Mouse (Mus musculus) NIH3T3 (cell line): ENCODE results near the gene Spout1.

Experiments
- DNase-seq: peaks from one replicate; pipeline ENCODE4 v3.0.0-alpha.2; 2012; ENCODE audit warnings: low read depth

Spout1 gene

GRCm38 (mm10) chr2:30177700-30178675 is at the start of gene Spout1:
TSS of gene Spout1 (minus strand) at chr2:30178459.
- DNase-seq = peak; percentile 98

DNA sequence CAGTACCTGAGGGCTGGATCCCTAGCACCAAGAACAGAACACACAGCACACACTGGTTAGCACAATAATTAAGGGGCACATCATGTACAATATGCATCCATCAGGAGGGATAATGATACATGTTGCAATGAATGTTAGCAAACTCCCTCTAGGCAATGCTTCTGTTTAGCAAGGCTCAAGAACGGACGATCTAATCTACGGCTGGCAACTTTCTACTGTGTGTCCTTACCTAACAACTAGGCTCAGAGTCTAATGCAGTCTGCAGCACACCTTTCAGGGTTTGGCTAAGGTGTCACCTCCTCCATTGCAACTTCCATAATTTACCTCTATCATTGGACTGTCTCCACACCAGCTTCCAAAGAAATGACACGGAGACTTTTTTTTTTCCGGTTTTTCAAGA is 38.0 kb upstream of the Spout1 start:
- no peak for DNase-seq

GRCm38 (mm10) chr2:30215493-30215892 is 37.2 kb upstream of the Spout1 start:
- DNase-seq = no peak

DNA sequence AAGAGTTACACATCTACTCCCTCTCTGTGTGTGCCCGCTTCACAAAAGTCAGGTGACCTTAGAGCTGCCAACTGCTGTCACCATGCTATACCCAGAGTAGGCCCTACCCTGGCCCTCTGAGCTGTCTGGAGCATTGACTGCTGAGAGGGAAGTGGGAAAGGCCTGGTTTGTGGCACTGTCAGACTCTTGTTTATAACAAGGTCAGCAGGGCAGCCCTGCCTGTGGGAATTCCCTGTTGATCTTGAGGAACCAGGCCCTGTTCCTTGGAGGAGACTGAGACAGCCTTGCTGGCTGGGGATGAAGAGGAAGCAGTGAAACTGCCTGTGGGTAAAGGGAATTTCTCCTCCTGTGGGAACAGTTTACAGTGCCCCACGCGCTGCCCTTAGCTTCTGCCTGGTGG is 36.5 kb upstream of the Spout1 start:
- DNase-seq = no peak

- peak; percentile 27 for DNase-seq
These were observed 34.7 kb upstream of the Spout1 start for GRCm38 (mm10) chr2:30212951-30213350.

DNA sequence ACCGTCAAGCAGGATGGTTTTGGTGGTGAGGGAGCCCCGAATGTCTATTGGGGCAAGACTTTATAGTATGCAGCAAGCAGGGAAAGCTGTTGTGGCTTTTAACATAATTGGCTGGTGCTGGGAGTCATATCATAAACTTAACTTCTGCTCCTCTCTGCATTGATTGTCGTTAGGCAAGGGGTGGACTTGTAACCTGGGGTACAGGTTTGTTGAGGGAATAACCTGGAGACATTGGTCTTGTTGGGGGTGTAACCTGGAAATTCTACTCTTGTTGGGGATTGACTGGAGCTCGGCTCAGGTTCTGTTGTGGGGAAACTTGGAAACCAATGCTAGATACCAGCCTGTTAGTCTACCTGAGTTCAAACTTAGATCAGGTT is 33.9 kb upstream of the Spout1 start:
- DNase-seq = no peak

- DNase-seq = no peak
These were observed 33.3 kb upstream of the Spout1 start for GRCm38 (mm10) chr2:30211408-30212168.

- DNase-seq = no peak
These were observed 29.6 kb upstream of the Spout1 start for GRCm38 (mm10) chr2:30207886-30208285.

DNA sequence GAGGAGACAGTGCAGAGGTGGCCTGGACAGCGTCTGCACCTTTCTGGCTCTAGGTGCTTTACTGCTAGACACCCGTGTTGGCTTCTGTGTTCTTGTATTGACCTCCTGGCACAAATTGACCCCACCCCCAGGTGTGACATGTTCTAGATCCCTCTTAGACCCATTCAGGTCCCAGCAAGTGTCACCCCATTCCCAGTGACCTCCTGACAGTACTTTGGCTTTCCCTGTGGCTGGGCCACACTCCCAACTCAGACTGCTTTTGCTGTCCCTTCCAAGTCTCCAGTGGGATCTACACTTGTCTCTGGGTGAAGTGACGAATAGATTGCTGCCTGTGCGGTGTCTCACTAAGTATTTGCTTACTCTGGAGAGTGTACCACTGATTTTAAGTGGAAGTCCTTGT is 29.1 kb upstream of the Spout1 start:
- no peak for DNase-seq

DNA sequence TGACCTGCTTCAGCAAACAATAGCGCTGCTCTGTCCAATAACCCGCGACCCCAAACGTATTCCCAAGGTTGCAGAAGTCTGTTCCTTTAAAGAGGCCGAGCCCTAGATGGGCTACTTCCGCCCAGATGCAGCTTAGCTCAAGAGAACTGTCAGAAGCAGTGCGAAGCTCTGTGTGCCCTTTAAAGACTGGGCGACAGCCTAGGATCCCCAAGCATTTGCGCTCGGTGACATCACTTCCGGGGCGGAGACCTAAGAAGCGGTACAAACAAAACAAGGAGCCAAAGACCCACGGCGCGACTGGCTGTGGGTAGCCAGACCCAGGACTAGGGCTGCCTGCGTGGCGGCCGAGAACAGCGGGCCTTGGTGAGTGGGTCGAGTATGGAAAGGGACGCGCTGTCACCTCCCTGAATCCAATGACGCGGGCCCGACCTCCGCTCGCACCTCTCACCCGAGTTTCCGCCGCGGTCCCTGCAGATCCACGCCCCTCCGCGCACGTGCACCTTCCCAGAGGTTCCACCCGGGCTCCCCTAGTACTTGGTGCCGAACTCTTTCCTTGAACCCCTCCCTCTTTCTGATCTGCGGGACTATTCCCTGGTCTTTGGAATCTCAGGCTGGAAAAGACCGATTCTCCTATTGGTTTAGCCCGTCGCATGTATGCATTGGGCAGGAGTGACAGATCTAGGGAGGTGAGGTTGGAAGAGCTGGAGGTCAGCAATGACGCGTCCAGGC is 27.5 kb upstream of the Spout1 start, which contains the start of gene Kyat1:
Gene Kyat1, minus strand, starts transcription at position 219 of the 729 bp plus-strand sequence.
- DNase-seq = peak; percentile 89

- DNase-seq = no peak
These were observed 27.0 kb upstream of the Spout1 start for GRCm38 (mm10) chr2:30205255-30205628.

- peak; percentile 62 for DNase-seq
These were observed 25.2 kb upstream of the Spout1 start for GRCm38 (mm10) chr2:30203439-30203838.

DNA sequence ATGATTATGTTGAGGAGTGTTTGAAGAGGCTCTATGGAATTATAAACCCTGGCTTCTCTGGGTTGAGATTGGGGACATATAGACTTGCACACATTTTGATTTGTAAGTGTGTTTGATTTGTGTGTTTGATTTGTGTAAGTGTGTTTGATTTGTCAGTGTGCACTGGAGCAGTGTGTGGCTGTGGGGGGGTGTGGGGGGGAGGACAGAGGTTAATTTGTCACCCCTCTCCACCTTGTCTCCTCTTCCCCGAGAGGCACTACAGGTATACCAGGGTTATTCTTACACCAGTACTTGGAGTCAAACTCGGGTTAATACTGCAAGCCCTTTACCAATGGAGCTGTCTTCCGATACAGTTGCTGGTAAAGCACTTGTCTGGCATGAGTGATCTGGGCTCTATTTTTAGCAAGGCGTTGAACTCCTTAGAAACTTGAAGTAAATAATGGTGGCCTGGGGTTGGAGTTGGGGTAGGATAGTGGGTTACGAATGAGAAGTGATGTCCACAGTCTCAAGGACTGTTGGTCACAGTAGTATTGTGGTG is 22.2 kb upstream of the Spout1 start:
- no peak for DNase-seq

DNA sequence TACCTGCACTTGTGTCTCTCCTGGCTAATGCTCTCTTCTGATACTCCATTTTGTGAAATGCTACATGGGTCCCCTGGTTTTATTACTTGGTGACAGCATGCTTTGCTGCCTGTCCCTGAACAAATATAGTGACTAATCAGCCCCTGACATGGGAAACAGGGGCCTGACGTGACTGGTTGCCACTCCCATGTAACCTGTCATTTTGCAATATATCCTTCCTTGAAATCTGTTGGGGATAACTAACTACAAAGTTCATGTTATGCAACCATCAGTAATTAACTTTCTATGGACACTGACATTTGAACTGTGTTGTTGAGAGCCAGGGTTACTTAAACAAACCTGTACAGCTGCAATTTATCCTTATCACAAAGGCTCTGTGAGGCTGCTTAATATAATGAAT is 21.7 kb upstream of the Spout1 start:
- DNase-seq = no peak

- no peak for DNase-seq
These were observed 19.8 kb upstream of the Spout1 start for GRCm38 (mm10) chr2:30198021-30198420.

DNA sequence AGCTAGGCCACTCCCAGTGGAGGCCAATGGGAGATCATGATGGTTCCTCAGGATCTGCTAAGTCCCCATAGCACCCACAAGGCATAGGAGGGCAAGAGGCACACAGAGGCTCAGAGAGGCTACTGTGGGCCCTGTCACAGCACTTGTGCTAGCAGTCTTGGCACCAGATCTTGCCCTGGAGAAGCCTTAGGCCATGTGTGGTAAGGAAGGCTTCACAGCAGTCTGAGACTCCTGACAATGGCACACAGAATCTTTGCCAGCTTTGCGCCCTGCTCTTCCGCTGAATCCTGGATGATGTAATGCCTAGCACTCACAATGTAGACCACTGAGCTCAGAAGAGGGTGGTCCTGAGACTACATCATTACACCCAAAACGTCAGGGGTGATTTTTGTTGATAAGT is 16.4 kb upstream of the Spout1 start:
- DNase-seq = no peak

DNA sequence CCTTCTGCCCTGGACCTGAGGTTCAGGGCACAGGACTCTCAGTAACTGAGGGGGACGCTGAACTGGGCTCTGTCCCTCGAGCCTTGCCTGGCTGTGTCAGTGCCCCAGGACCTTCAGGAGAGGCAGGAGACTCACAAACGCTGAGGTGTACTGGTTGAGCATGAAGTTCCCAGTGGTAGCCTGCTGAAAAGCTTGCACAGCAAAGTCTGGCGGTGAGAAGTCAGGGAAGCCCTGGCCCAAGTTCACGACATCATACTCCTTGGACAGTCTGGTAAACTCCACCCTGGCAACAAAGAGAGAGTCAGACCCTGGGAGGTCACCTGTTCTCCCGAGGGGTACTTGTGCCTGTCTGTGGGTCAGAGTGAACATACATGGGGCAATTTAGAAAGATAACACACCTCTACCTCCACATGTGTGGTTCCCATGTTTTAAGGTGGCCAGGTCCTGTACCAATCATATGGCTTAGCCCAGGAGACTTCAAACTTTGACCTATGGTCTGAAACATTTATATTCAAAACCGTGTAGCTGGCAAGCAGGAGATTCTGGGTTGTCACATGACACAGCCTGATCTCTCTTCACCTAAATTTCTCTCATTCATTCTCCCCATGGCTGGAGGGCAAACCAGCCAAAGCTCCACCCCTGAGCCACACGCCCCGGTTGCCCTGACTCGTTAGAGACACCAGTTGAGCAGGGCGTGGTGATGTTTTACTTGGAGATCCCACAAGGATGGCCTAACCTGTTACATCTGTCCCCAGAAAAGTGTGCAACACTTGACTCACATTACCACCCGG is 13.7 kb upstream of the Spout1 start:
- no peak for DNase-seq

GRCm38 (mm10) chr2:30185681-30186080 is 7.4 kb upstream of the Spout1 start:
- no peak for DNase-seq

GRCm38 (mm10) chr2:30185276-30185675 is 7.0 kb upstream of the Spout1 start:
- no peak for DNase-seq

GRCm38 (mm10) chr2:30183721-30184120 is 5.5 kb upstream of the Spout1 start:
- DNase-seq = no peak

GRCm38 (mm10) chr2:30182424-30182823 is 4.2 kb upstream of the Spout1 start:
- DNase-seq = no peak
